Mouse (Mus musculus): ENCODE measurements around the gene Tmem51. TPM values are rescaled to one million over a fixed set of nuclear protein-coding genes. Genes with fewer than 3 reads are reported as not detected.

The Tmem51 gene
- polyA plus RNA-seq, 1 experiment from 2014 or later = 10.1 TPM

- H3K4me2 ChIP-seq (ENCODE audit: low read depth, low read length) = no peak overlapping the region
- H3K27ac ChIP-seq (replicated peaks; ENCODE audit: low read depth, low read length) = no peak overlapping the region
- ATAC-seq (replicated peaks; ENCODE audit: insufficient number of reproducible peaks, low FRiP score, low TSS enrichment, low read depth) (no peak), DNase-seq (ENCODE audit: low spot score) (no peak)
- H3K36me3 ChIP-seq (replicated peaks; ENCODE audit: control insufficient read depth, insufficient read depth, low read depth, low read length) = no peaks in the 10 kb centered on the region
- H3K9me3 ChIP-seq (replicated peaks; ENCODE audit: control insufficient read depth, low read length) = no peaks in the 10 kb centered on the region
- 58% methylated on average over 6 of the region's 6 CpGs for WGBS
- H3K4me3 ChIP-seq (ENCODE audit: low read depth, low read length) = no peak overlapping the region
- no peak overlapping the region for H3K9ac ChIP-seq (replicated peaks; ENCODE audit: low read length)
- no peaks in the 10 kb centered on the region for H3K4me1 ChIP-seq (ENCODE audit: control insufficient read depth, insufficient read depth, low read length)
- peaks cover 3% of the 10 kb centered on the region for H3K27me3 ChIP-seq (ENCODE audit: control insufficient read depth, insufficient read depth, low read length)
Observed at GRCm38 (mm10) chr4:142088836-142089235, 4.7 kb upstream of the Tmem51 start.

- H3K4me1 ChIP-seq (ENCODE audit: control insufficient read depth, insufficient read depth, low read length) = no peaks in the 10 kb centered on the region
- 31% methylated on average over 4 of the region's 4 CpGs for WGBS
Observed at GRCm38 (mm10) chr4:142088409-142088808, 4.3 kb upstream of the Tmem51 start.

GRCm38 (mm10) chr4:142084936-142085563, 946 bp upstream of the Tmem51 start:
- peak overlapping the region; percentile 57 for H3K4me3 ChIP-seq (ENCODE audit: low read depth, low read length)
- H3K4me1 ChIP-seq (ENCODE audit: control insufficient read depth, insufficient read depth, low read length) = no peaks in the 10 kb centered on the region
- DNase-seq (ENCODE audit: low spot score) = no peak
- no peak overlapping the region for H3K27ac ChIP-seq (replicated peaks; ENCODE audit: low read depth, low read length)
- no peaks in the 10 kb centered on the region for H3K36me3 ChIP-seq (replicated peaks; ENCODE audit: control insufficient read depth, insufficient read depth, low read depth, low read length)
- 5% methylated on average over 20 of the region's 20 CpGs for WGBS
- H3K9me3 ChIP-seq (replicated peaks; ENCODE audit: control insufficient read depth, low read length) = no peaks in the 10 kb centered on the region
- H3K4me2 ChIP-seq (ENCODE audit: low read depth, low read length) = peak overlapping the region; percentile 81
- H3K9ac ChIP-seq (replicated peaks; ENCODE audit: low read length) = peak overlapping the region; percentile 66
- peaks cover 3% of the 10 kb centered on the region for H3K27me3 ChIP-seq (ENCODE audit: control insufficient read depth, insufficient read depth, low read length)
- ATAC-seq (replicated peaks; ENCODE audit: insufficient number of reproducible peaks, low FRiP score, low TSS enrichment, low read depth) = no peak

More at GRCm38 (mm10) chr4:142088409-142088808, 4.3 kb upstream of the Tmem51 start:
- H3K9me3 ChIP-seq (replicated peaks; ENCODE audit: control insufficient read depth, low read length) = no peaks in the 10 kb centered on the region
- H3K9ac ChIP-seq (replicated peaks; ENCODE audit: low read length) = no peak overlapping the region
- H3K4me3 ChIP-seq (ENCODE audit: low read depth, low read length) = no peak overlapping the region
- no peak overlapping the region for H3K27ac ChIP-seq (replicated peaks; ENCODE audit: low read depth, low read length)
- H3K36me3 ChIP-seq (replicated peaks; ENCODE audit: control insufficient read depth, insufficient read depth, low read depth, low read length) = no peaks in the 10 kb centered on the region
- H3K27me3 ChIP-seq (ENCODE audit: control insufficient read depth, insufficient read depth, low read length) = peaks cover 3% of the 10 kb centered on the region
- H3K4me2 ChIP-seq (ENCODE audit: low read depth, low read length) = no peak overlapping the region
- ATAC-seq (replicated peaks; ENCODE audit: insufficient number of reproducible peaks, low FRiP score, low TSS enrichment, low read depth) (no peak), DNase-seq (ENCODE audit: low spot score) (no peak)

- DNase-seq (ENCODE audit: low spot score) = peak; percentile 88
- 0 out of 2 replicates have a peak overlapping the region, but pooled peaks have one; percentile 9 for H3K27ac ChIP-seq (replicated peaks; ENCODE audit: low read depth, low read length)
- no peaks in the 10 kb centered on the region for H3K9me3 ChIP-seq (replicated peaks; ENCODE audit: control insufficient read depth, low read length)
- peak overlapping the region; percentile 81 for H3K4me2 ChIP-seq (ENCODE audit: low read depth, low read length)
- ATAC-seq (replicated peaks; ENCODE audit: insufficient number of reproducible peaks, low FRiP score, low TSS enrichment, low read depth) = peak; percentile 44; the same call in 1 of the 2 replicates
- peak overlapping the region; percentile 57 for H3K4me3 ChIP-seq (ENCODE audit: low read depth, low read length)
- H3K27me3 ChIP-seq (ENCODE audit: control insufficient read depth, insufficient read depth, low read length) = peaks cover 3% of the 10 kb centered on the region
- no peaks in the 10 kb centered on the region for H3K36me3 ChIP-seq (replicated peaks; ENCODE audit: control insufficient read depth, insufficient read depth, low read depth, low read length)
- H3K4me1 ChIP-seq (ENCODE audit: control insufficient read depth, insufficient read depth, low read length) = no peaks in the 10 kb centered on the region
- peak overlapping the region; percentile 66 for H3K9ac ChIP-seq (replicated peaks; ENCODE audit: low read length)
- under 1% methylated on average over 25 of the region's 29 CpGs for WGBS
Observed at GRCm38 (mm10) chr4:142083762-142084130, 358 bp downstream of the Tmem51 start.

GRCm38 (mm10) chr4:142083193-142083592, 911 bp downstream of the Tmem51 start:
- Histone ChIP-seq H3K27me3 (ENCODE audit: control insufficient read depth, insufficient read depth, low read length) (peaks cover 3% of the 10 kb centered on the region), H3K9ac (replicated peaks; ENCODE audit: low read length) (no peak overlapping the region)

GRCm38 (mm10) chr4:142082703-142083102, 1.4 kb downstream of the Tmem51 start:
- Histone ChIP-seq H3K27ac (replicated peaks; ENCODE audit: low read depth, low read length) (no peak overlapping the region), H3K9me3 (replicated peaks; ENCODE audit: control insufficient read depth, low read length) (no peaks in the 10 kb centered on the region), H3K9ac (replicated peaks; ENCODE audit: low read length) (no peak overlapping the region), H3K4me3 (ENCODE audit: low read depth, low read length) (no peak overlapping the region), H3K4me1 (ENCODE audit: control insufficient read depth, insufficient read depth, low read length) (no peaks in the 10 kb centered on the region), H3K36me3 (replicated peaks; ENCODE audit: control insufficient read depth, insufficient read depth, low read depth, low read length) (no peaks in the 10 kb centered on the region), H3K4me2 (ENCODE audit: low read depth, low read length) (no peak overlapping the region), H3K27me3 (ENCODE audit: control insufficient read depth, insufficient read depth, low read length) (peaks cover 3% of the 10 kb centered on the region)
- ATAC-seq (replicated peaks; ENCODE audit: insufficient number of reproducible peaks, low FRiP score, low TSS enrichment, low read depth) (no peak), DNase-seq (ENCODE audit: low spot score) (no peak)
- WGBS = 75% methylated on average over 4 of the region's 4 CpGs

More at GRCm38 (mm10) chr4:142083193-142083592, 911 bp downstream of the Tmem51 start:
- no peak for DNase-seq (ENCODE audit: low spot score)
- 52% methylated on average over 6 of the region's 6 CpGs for WGBS
- Histone ChIP-seq H3K36me3 (replicated peaks; ENCODE audit: control insufficient read depth, insufficient read depth, low read depth, low read length) (no peaks in the 10 kb centered on the region), H3K27ac (replicated peaks; ENCODE audit: low read depth, low read length) (no peak overlapping the region), H3K4me2 (ENCODE audit: low read depth, low read length) (peak overlapping the region; percentile 81), H3K4me3 (ENCODE audit: low read depth, low read length) (peak overlapping the region; percentile 57; the same call in 1 of the 2 replicates), H3K4me1 (ENCODE audit: control insufficient read depth, insufficient read depth, low read length) (no peaks in the 10 kb centered on the region), H3K9me3 (replicated peaks; ENCODE audit: control insufficient read depth, low read length) (no peaks in the 10 kb centered on the region)
- no peak for ATAC-seq (replicated peaks; ENCODE audit: insufficient number of reproducible peaks, low FRiP score, low TSS enrichment, low read depth)

- Histone ChIP-seq H3K9ac (replicated peaks; ENCODE audit: low read length) (no peak overlapping the region), H3K9me3 (replicated peaks; ENCODE audit: control insufficient read depth, low read length) (no peaks in the 10 kb centered on the region), H3K27me3 (ENCODE audit: control insufficient read depth, insufficient read depth, low read length) (peaks cover 3% of the 10 kb centered on the region), H3K27ac (replicated peaks; ENCODE audit: low read depth, low read length) (no peak overlapping the region), H3K4me1 (ENCODE audit: control insufficient read depth, insufficient read depth, low read length) (no peaks in the 10 kb centered on the region), H3K36me3 (replicated peaks; ENCODE audit: control insufficient read depth, insufficient read depth, low read depth, low read length) (no peaks in the 10 kb centered on the region), H3K4me2 (ENCODE audit: low read depth, low read length) (no peak overlapping the region), H3K4me3 (ENCODE audit: low read depth, low read length) (no peak overlapping the region)
- WGBS = 60% methylated on average over 13 of the region's 13 CpGs
- ATAC-seq (replicated peaks; ENCODE audit: insufficient number of reproducible peaks, low FRiP score, low TSS enrichment, low read depth) = no peak
- no peak for DNase-seq (ENCODE audit: low spot score)
Observed at GRCm38 (mm10) chr4:142081631-142082283, 2.3 kb downstream of the Tmem51 start.

Measured in embryonic facial prominence, embryonic 11.5 days (tissue).